Comparison of ENCODE assay signal across 8 mouse cellular contexts in the genomic region with DNA sequence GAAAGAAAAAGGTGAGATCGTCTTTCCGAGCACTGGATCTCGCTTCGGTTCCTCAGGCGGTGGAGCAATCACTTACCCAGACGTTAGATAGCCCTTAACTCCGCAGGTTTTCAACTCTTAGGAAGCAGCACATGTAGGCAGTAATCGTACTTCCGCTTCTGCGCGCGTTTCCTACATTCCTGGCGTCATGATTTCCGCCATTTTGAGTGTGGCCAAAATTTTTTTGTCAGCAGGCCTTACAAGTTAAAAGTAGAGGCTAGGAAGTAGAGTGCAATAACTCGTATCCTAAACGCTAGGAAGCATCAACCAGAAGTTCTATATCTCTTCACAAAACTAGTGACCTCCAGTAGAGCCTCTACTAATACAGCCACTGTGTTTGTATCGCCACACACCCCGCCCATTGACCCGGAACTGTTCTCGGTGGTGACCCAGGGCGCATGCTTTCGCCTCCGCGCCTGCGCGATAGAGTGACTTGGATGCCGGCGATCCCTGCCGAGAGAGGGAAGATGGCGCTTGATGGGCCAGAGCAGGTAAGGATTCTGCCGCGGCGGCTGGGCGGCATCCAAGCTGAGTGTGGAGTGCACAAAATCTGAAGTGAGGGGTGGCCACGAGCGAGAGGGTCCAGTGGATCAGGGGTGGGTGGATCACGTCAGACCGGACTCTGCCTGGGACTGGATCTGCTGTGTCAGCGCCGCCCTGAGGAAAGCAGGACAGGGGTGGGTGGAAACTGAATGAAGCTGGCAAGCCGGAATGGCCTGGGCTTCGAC. TPM values are rescaled to one million over a fixed set of nuclear protein-coding genes. Genes with fewer than 3 reads are reported as not detected.
DNase-seq lines count a peak whose midpoint lies in the region; ATAC-seq lines count a peak whose summit lies in the region.

A gene (minus strand): TSS at position 395 of the 767 bp plus-strand sequence.
A gene (plus strand): TSS at position 470 of the 767 bp plus-strand sequence.

- peak within 1 kb of the TSS; percentile 84 for H3K4me2 ChIP-seq in hindbrain, embryonic 12.5 days (replicated peaks)

- H3K4me1 ChIP-seq in hindbrain, embryonic 12.5 days = peaks cover 21% of the 10 kb centered on the region

- peak within 1 kb of the TSS; percentile 77 for H3K27ac ChIP-seq in hindbrain, embryonic 12.5 days

- DNase-seq in Muller cell, postnatal 12 days (ENCODE audit: inconsistent ontology term) = peak; percentile 96
- peak; percentile 97 for DNase-seq in cerebellum, adult 9-11 months
- DNase-seq in frontal cortex, postnatal 10 days (ENCODE audit: low spot score in 2 of 2) = peak; percentile 94 to 97
- DNase-seq in layer of hippocampus, postnatal 14 days (ENCODE audit: low spot score in 2 of 2) = peak; percentile 99
- DNase-seq in lung, postnatal 14 days = peak; percentile 100
- peak; percentile 97 for DNase-seq in retina, adult 2 months (ENCODE audit: low read depth, low spot score)
- peak; percentile 97 to 98 for DNase-seq in thymus, postnatal 36 days

- peaks cover 61% of the 10 kb centered on the region for H3K36me3 ChIP-seq in hindbrain, embryonic 12.5 days

- no peaks in the 10 kb centered on the region for H3K9me3 ChIP-seq in hindbrain, embryonic 12.5 days (replicated peaks)

- under 1% methylated on average over 42 of the region's 42 CpGs for WGBS in hindbrain, embryonic 12.5 days

- no peaks in the 10 kb centered on the region for H3K27me3 ChIP-seq in hindbrain, embryonic 12.5 days

- H3K4me3 ChIP-seq in hindbrain, embryonic 12.5 days = peak within 1 kb of the TSS; percentile 69

- ATAC-seq in hindbrain, embryonic 12.5 days (ENCODE audit: low FRiP score) = peak; percentile 96

- peak within 1 kb of the TSS; percentile 87 for H3K9ac ChIP-seq in hindbrain, embryonic 12.5 days

RNA-seq across cellular contexts. Expression of the first gene that starts in this region (rescaled TPM):
- polyA plus RNA-seq in hindbrain, embryonic 12.5 days (2016; fragmentation: Nextera tagmentation; extraction: Ambion mirVana) = 52.5 and 53.4 TPM in 2 replicates
- total RNA-seq in layer of hippocampus, postnatal 14 days (2021) = 10 to 100 TPM; 31.0 to 36.6 TPM

RNA-seq across cellular contexts. Expression of the second gene that starts in this region (rescaled TPM):
- 314 and 337 TPM in 2 replicates for polyA plus RNA-seq in hindbrain, embryonic 12.5 days (2016; fragmentation: Nextera tagmentation; extraction: Ambion mirVana)
- total RNA-seq in layer of hippocampus, postnatal 14 days (2021) = 100 to 1,000 TPM; 137 to 141 TPM

Comparison
In these comparisons a context has a peak if more than half of its experiments do, and no peak if none do; other contexts are left out.
1. Peak in every context shown above with its lines: DNase-seq, ATAC-seq, H3K4me3 ChIP-seq and H3K27ac ChIP-seq.